Mouse (Mus musculus) right cerebral cortex, postnatal 14 days (tissue): ENCODE results near the gene Crygf.
"Not testable (repeated sequence)": the region's sequence is repeated elsewhere in the genome, so short reads cannot be mapped to it uniquely, and the experiment has no call there.

Source experiments
- DNase-seq: peaks from one replicate; pipeline ENCODE4 v3.0.0; 2022

Crygf gene

DNA sequence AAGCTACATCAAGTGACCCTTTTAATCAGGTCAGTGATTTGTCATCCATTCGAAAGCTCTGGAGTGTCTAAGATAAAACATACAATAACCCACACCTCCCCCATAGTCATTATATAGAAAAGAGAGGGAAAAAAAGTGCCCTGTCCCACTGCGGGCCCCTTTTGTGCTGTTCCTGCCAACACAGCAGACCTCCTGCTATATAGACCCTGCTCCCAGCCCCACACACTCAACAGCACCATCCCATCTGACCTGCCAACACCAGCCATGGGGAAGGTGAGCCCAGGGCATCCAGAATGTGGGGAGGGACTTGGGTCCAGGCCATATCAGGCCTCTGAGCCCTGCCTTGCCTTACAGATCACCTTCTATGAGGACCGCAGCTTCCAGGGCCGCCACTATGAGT lies at the start of gene Crygf:
TSS of gene Crygf (plus strand) at position 227 of the 400 bp plus-strand sequence.
- no peak for DNase-seq

DNA sequence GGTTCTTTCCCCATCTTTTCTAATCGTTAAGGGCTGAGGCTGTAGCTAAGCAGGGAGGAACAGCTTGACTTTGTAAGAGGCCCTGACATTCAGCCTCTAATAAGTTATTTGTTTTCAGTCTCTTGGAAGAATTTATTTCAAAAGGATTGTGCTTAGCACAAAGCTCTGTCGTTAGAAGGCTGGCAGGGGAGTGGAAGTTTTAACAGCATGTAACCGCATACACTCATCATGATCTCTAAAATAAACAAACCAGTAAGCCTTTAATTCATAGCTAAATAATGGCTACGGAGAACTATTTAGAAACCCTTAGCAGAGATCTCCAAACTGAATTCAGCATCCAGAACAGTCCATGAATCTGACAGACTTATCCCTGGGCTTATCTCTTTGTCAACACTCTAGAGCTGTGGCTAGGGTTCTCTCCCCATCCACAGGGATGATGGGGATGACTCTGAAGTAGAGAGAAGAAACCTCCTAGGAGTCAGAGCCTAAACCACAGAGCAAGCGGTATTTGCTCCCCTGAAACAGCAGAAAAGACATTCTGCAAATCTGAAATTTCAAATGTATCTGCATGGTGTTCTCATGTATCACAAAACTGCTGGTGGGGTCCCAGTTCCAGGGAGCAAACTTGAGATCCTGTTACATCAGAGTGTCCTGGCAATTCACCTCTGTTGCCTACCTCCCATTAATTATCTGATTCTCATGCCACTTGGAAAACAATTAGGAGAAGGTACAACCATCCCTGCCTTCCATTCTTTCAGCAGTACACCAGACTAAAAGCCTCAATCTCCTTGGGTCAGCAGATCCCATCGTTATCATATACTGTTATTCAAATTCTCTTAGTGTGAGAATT lies 734 bp upstream of the Crygf start:
- DNase-seq: no peak

DNA sequence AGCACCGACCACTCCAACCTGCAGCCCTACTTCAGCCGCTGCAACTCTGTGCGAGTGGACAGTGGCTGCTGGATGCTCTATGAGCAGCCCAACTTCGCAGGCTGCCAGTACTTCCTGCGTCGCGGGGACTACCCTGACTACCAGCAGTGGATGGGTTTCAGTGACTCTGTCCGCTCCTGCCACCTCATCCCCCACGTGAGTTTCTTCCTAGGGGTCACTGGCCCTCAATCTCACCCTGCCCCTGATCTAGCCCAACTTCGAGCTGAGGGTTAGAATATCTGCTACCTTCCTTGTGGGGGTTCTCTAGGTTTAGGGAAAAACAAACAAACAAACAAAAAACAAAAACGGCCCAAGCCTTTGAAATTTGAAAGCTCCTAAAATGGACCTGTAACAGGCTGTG lies 376 bp downstream of the Crygf start:
- DNase-seq: not testable (repeated sequence)

DNA sequence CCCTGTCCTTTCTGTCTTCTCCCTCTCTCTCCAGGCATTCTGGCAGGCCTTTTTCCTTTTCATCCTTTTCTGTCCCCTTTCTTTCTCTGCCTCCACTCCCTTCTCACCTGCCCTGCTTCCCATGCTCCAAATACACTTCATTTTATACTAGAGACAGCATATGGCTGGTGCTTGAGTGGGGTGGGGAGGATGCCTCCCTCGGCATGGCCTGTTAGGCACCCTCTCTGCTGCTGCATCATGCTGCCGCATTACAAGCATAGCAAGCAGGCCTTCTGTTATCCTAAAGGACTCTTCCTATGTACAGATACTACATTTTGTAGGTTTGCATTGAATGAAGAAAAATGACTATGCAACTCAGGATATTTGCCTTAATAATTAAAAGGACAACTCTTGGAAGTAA lies 3.7 kb downstream of the Crygf start:
- no peak for DNase-seq

DNA sequence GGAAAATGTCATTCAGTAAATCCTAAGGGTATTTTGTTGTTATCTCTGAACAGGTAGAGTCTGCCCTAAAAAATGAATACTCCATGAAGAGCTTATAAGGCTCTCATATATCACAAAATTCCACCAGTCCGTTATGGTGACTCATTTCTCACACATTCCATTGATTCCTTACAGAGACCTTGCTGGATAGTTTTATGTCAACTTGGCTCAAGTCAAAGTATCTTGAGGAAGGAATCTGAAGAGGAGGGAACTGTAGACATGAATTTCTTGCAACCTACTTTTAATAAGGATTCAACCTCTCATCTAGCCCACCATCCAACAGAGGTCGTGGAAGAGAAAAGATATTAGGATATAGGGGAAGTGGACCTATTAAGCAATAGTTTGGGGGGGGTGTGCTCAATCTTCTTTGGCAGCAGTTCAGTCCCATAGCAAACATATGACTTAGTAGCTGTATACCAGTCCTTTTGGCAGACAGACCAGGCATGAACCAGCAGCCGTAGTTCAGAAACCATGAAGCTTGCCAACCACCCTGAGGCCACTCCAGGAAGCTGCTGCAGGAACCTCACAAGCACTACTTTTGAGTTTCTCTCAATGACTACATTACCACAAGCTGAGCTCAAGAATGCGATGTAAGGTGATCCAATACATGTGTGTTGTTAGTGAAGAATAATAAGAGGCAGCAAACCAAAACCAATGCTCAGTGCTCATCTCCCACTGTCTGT lies 5.9 kb downstream of the Crygf start:
- no peak for DNase-seq
